Mouse (Mus musculus) spleen, adult 2 months (tissue): Measurements from ENCODE around the gene Alas2. TPM values are rescaled to one million over a fixed set of nuclear protein-coding genes. Genes with fewer than 3 reads are reported as not detected.

Experiments
- DNase-seq, 2 experiments: peaks; one replicate each; pipeline versions ENCODE4 v3.0.0 to v3.0.0-alpha.2; 2012 to 2021; ENCODE audit warnings: low spot score in 2 of 2, low read depth in 1 of 2
- H3K27ac ChIP-seq: fragments of 200-500 bp; 2 replicates; pipeline ENCODE4 v1.5.1; 2012; ENCODE audit warnings: low read length, inconsistent platforms; ENCODE audit not compliant: insufficient read depth
- H3K27me3 ChIP-seq: fragments of 200-500 bp; 2 replicates; pipeline ENCODE4 v1.6.1; 2012; ENCODE audit warnings: mild to moderate bottlenecking, moderate library complexity, low read length, inconsistent platforms; ENCODE audit not compliant: control insufficient read depth, insufficient read depth
- H3K36me3 ChIP-seq: fragments of 200-500 bp; 2 replicates; pipeline ENCODE4 v1.6.1; 2012; ENCODE audit warnings: mild to moderate bottlenecking, low read length, inconsistent platforms; ENCODE audit not compliant: control insufficient read depth, insufficient read depth
- H3K4me1 ChIP-seq: fragments of 200-500 bp; 2 replicates; pipeline ENCODE4 v1.6.1; 2011; ENCODE audit warnings: inconsistent platforms; ENCODE audit not compliant: control insufficient read depth, insufficient read depth, insufficient read length
- H3K4me3 ChIP-seq: fragments of 200-500 bp; 2 replicates; pipeline ENCODE4 v1.5.1; 2011; ENCODE audit warnings: mild to moderate bottlenecking, inconsistent platforms; ENCODE audit not compliant: insufficient read depth, insufficient read length; ENCODE audit errors: extremely low read depth
- CTCF ChIP-seq: fragments of 200-500 bp; IDR thresholded peaks from 2 replicates; pipeline ENCODE4 v1.5.1; 2011; ENCODE audit warnings: mild to moderate bottlenecking, inconsistent platforms; ENCODE audit not compliant: insufficient read depth, insufficient read length, insufficient replicate concordance; ENCODE audit errors: extremely low read depth
- POLR2A ChIP-seq: fragments of 200-500 bp; IDR thresholded peaks from 2 replicates; pipeline ENCODE4 v1.6.1; 2011; ENCODE audit warnings: low read depth, low read length, inconsistent platforms
- WGBS: fragments of 180-500 bp; shearing (Covaris S2); methylation state at CpG from one replicate; pipeline ENCODE4 v1.1.7; 2018; 5-methylcytosine and 5-hydroxymethylcytosine counted together
- polyA plus RNA-seq: library from polyadenylated mRNA; depleted of rRNA; stranded (reverse); fragments of >200 nt; gene quantifications from 2 replicates; pipeline ENCODE4 v1.2.3, GENCODE M21; 2012; rRNA removed

Gene Alas2
- polyA plus RNA-seq = 575 and 1,194 TPM in 2 replicates

DNA sequence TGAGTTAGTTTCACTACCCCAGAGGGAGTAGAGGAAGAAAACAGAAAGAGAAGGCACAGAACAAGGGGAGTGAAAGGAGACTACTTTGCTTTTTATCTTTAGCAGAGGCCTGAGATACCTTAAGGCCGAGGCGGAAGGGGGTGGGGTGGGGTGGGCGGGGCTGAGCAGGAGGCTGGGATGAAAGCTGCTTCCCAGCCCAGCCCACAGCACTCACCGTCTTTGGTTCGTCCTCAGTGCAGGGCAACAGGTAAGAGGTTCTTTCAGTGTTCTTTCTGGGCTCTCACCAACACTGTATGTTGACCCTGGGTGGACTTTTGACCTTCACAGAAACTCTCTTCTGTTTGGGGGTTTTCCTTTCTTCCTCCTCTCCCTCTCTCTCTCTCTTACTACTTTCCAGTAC, at the start of gene Alas2:
Gene Alas2 (plus strand): TSS at position 137 of the 400 bp plus-strand sequence.
- Histone ChIP-seq H3K27me3 (no peaks in the 10 kb centered on the region), H3K36me3 (peaks cover 1% of the 10 kb centered on the region; the same call in 1 of the 2 replicates), H3K27ac (no peak within 1 kb of the TSS), H3K4me3 (peak within 1 kb of the TSS; percentile 8; the same call in 1 of the 2 replicates), H3K4me1 (no peaks in the 10 kb centered on the region)
- TF ChIP-seq CTCF (no peak), POLR2A (no peak)
- WGBS = 75% methylated on average over 5 of the region's 5 CpGs
- no peak for DNase-seq

DNA sequence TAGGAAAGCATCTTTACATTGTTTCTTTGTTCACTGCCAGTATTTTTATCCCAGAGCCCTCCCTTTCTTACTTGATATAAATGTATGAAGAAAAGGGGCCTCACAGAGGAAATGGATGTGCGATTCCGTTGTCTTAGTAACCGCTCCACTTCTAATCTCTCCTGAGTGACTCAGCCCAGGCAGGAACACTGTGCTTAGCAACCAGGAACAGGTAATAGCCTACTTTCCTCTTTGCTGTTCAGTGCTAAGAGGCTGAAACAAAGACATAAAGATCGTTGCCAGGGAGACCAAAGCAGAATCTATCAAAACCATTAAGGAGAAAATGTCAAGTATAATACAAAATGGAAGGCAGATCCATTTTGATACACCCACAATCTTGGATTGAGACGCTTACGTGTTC, 38.5 kb upstream of the Alas2 start:
- Histone ChIP-seq H3K27ac (no peak overlapping the region), H3K4me1 (no peaks in the 10 kb centered on the region; the same call in 1 of the 2 replicates), H3K4me3 (no peak overlapping the region), H3K27me3 (no peaks in the 10 kb centered on the region), H3K36me3 (no peaks in the 10 kb centered on the region)
- TF ChIP-seq POLR2A (no peak), CTCF (no peak)
- 86% methylated on average over 6 of the region's 6 CpGs for WGBS
- no peak for DNase-seq

DNA sequence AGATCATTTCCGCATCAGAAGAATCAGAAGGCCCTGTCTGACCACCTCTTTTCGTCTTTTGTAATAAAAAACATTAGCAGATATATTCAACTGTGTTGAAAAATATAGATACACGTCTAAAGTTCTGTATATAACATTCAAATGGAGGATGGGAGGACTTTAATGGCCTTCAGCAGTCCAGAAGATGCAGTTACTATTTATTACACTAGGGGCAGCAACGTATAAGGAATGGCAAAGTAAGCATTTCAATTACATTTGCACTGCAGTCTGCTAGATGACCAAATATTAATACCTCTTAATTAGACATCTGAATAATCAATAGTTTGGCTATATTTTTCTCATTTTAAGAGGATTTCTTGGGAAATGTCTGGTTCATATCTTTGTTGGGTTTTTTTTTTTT, 36.5 kb upstream of the Alas2 start:
- TF ChIP-seq CTCF (no peak), POLR2A (no peak)
- Histone ChIP-seq H3K27me3 (no peaks in the 10 kb centered on the region), H3K36me3 (no peaks in the 10 kb centered on the region), H3K4me1 (no peaks in the 10 kb centered on the region; the same call in 1 of the 2 replicates), H3K27ac (no peak overlapping the region), H3K4me3 (no peak overlapping the region)
- WGBS = 41% methylated on average over 4 of the region's 4 CpGs
- DNase-seq = peak in 1 of 2 experiments; percentile 18

DNA sequence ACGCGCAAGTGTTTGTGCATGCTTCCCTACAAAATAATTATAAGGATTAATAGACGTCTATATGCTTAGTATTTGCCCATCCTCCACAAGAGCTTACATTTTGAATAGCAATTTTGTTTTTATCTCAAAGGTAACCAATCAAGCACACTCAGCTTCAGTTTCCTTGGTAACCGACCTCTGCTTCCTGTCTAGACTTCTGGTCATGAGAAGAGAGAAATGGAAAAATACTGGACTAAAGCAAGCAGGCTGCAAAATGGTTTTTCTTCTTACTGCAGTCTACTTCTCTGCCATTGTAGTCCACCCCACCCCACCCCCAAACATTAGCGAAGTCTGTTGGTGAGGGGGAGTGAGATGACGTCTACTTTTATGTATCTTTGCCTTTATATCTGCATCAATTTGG, 35.9 kb upstream of the Alas2 start:
- DNase-seq = no peak
- Histone ChIP-seq H3K27me3 (no peaks in the 10 kb centered on the region), H3K4me1 (no peaks in the 10 kb centered on the region; the same call in 1 of the 2 replicates), H3K27ac (no peak overlapping the region), H3K36me3 (no peaks in the 10 kb centered on the region), H3K4me3 (no peak overlapping the region)
- no peak for TF ChIP-seq POLR2A
- no peak for TF ChIP-seq CTCF
- WGBS = 66% methylated on average over 6 of the region's 6 CpGs

DNA sequence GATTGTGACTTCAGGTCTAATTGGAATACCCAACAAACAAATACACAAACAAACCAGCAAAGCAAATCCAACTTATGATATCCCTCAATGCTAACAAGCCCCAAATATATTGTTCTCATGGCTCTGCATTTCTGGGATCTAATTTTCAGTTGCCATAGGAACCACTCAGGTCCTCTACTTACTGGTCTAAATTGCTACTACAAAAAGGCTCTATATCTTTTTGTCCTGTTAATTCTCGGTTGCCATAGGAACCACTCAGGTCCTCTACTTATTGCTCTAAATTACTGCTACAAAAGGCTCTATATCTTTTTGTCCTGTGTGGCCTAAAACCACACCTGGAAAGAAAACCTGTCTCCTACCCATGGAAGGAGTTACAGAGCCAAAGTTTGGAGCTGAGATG, 33.0 kb upstream of the Alas2 start:
- TF ChIP-seq POLR2A (no peak), CTCF (no peak)
- Histone ChIP-seq H3K4me3 (no peak overlapping the region), H3K27me3 (no peaks in the 10 kb centered on the region), H3K36me3 (no peaks in the 10 kb centered on the region), H3K27ac (no peak overlapping the region), H3K4me1 (no peaks in the 10 kb centered on the region; the same call in 1 of the 2 replicates)
- WGBS = 91% methylated on average over 1 of the region's 1 CpGs
- no peak for DNase-seq

DNA sequence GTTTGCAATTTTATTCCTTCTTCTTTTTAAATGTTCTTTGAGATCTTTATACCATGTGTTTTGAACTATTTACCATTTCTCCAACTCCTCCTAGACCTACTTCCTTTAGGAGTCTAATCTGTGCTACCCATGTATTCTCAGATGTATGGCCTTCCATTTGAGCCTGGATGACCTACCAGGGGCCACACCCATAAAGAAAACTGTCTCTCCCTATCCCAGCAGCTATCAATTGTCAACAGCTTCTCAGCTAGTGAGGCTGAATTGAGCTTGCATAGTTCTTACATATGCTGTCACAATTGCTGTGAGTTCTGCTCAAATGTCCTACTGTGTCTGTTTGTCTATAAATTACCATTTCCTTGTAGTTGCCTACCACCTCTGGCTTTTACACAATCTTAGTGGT, 31.2 kb upstream of the Alas2 start:
- no peak overlapping the region for H3K27ac ChIP-seq
- no peak for DNase-seq
- H3K27me3 ChIP-seq = no peaks in the 10 kb centered on the region
- H3K4me3 ChIP-seq = no peak overlapping the region
- no peak for TF ChIP-seq POLR2A
- TF ChIP-seq CTCF = no peak
- H3K4me1 ChIP-seq = no peaks in the 10 kb centered on the region; the same call in 1 of the 2 replicates
- H3K36me3 ChIP-seq = no peaks in the 10 kb centered on the region

DNA sequence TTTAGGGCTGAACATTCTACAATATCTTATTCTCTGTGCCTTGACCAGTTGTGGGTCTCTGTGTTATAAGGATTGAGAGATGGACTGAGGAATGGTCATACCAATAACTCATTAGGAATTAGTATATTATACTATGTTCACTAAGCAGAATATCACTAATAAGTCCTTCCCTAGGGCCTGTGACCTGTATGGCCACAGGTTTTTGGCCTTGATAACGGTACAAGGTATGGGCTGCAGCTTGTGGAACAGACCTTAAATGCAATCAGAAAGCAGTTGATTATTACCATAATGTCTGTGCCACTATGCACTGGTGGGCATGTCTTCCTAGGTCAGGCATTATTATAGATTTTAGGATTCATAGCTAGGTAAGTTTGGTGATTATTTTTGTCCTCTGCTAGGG, 30.7 kb upstream of the Alas2 start:
- no peak overlapping the region for H3K27ac ChIP-seq
- 79% methylated on average over 1 of the region's 1 CpGs for WGBS

More for the DNA sequence above, 30.7 kb upstream of the Alas2 start:
- Histone ChIP-seq H3K4me3 (no peak overlapping the region), H3K4me1 (no peaks in the 10 kb centered on the region), H3K36me3 (no peaks in the 10 kb centered on the region), H3K27me3 (no peaks in the 10 kb centered on the region)
- DNase-seq = no peak
- TF ChIP-seq CTCF (no peak), POLR2A (no peak)
